Mouse (Mus musculus) liver, embryonic 11.5 days (tissue): ENCODE measurements around the gene Fanci. TPM values are rescaled to one million over a fixed set of nuclear protein-coding genes. Genes with fewer than 3 reads are reported as not detected.

Experiments
- ATAC-seq: fragments of 200-750 bp; cut with Nextera tagmentation; replicated peaks from 2 replicates; pipeline ENCODE4 v1.8.0; 2017; ENCODE audit warnings: moderate number of reproducible peaks, mild to moderate bottlenecking, moderate TSS enrichment, moderate library complexity; ENCODE audit not compliant: low FRiP score
- DNase-seq: peaks from one replicate; pipeline ENCODE4 v3.0.0-alpha.2; 2017; ENCODE audit warnings: low spot score
- H3K27ac ChIP-seq: fragments of 300-500 bp; sonication (generic); 2 replicates; pipeline ENCODE4 v1.5.1; 2014; ENCODE audit warnings: mild to moderate bottlenecking, low read depth, low read length, control low read depth
- H3K27me3 ChIP-seq: fragments of 300-500 bp; sonication (generic); replicated peaks from 2 replicates; pipeline ENCODE4 v1.6.1; 2014; ENCODE audit warnings: low read length, mixed read lengths; ENCODE audit not compliant: control insufficient read depth, insufficient read depth
- H3K36me3 ChIP-seq: fragments of 300-500 bp; sonication (generic); 2 replicates; pipeline ENCODE4 v1.6.1; 2014; ENCODE audit warnings: mild to moderate bottlenecking, low read length, moderate library complexity, mixed read lengths; ENCODE audit not compliant: control insufficient read depth, insufficient read depth
- H3K4me1 ChIP-seq: fragments of 300-500 bp; sonication (generic); replicated peaks from 2 replicates; pipeline ENCODE4 v1.6.1; 2014; ENCODE audit warnings: low read length, mixed read lengths; ENCODE audit not compliant: control insufficient read depth, insufficient read depth
- H3K4me2 ChIP-seq: fragments of 300-500 bp; sonication (generic); 2 replicates; pipeline ENCODE4 v1.6.1; 2014; ENCODE audit warnings: mild to moderate bottlenecking, control low read depth, moderate library complexity
- H3K4me3 ChIP-seq: fragments of 300-500 bp; sonication (generic); 2 replicates; pipeline ENCODE4 v1.5.1; 2014; ENCODE audit warnings: low read depth, low read length, control low read depth
- H3K9ac ChIP-seq: fragments of 300-500 bp; sonication (generic); 2 replicates; pipeline ENCODE4 v1.6.1; 2014; ENCODE audit warnings: low read depth, low read length, control low read depth
- H3K9me3 ChIP-seq: fragments of 300-500 bp; sonication (generic); 2 replicates; pipeline ENCODE4 v1.6.1; 2016; ENCODE audit warnings: low read length, inconsistent platforms, mixed read lengths; ENCODE audit not compliant: control insufficient read depth
- WGBS: fragments of 180-500 bp; shearing (Covaris S2); extraction: QIAGEN DNeasy Blood & Tissue Kit; methylation state at CpG from one replicate; pipeline ENCODE4 v1.1.7; 2014; 5-methylcytosine and 5-hydroxymethylcytosine counted together
- polyA plus RNA-seq: library from polyadenylated mRNA; unstranded; fragments of >200 nt; fragmentation: Nextera tagmentation; extraction: Ambion mirVana; gene quantifications from 2 replicates; pipeline ENCODE4 v1.2.1, GENCODE M21; 2014

The Fanci gene
- polyA plus RNA-seq, 1 experiment from 2014 or later = 17.2 TPM

- H3K36me3 ChIP-seq = peaks cover 43% of the 10 kb centered on the region
- peak overlapping the region; percentile 34 for H3K4me2 ChIP-seq
- H3K9me3 ChIP-seq = no peaks in the 10 kb centered on the region
- no peak overlapping the region for H3K9ac ChIP-seq
- no peak for ATAC-seq
- H3K4me3 ChIP-seq = no peak overlapping the region
- no peaks in the 10 kb centered on the region for H3K27me3 ChIP-seq
- no peak overlapping the region for H3K27ac ChIP-seq
- DNase-seq = no peak
- 73% methylated on average over 11 of the region's 11 CpGs for WGBS
- peaks cover 27% of the 10 kb centered on the region for H3K4me1 ChIP-seq
Measured at GRCm38 (mm10) chr7:79463376-79464077, 71.8 kb downstream of the Fanci start.

DNA sequence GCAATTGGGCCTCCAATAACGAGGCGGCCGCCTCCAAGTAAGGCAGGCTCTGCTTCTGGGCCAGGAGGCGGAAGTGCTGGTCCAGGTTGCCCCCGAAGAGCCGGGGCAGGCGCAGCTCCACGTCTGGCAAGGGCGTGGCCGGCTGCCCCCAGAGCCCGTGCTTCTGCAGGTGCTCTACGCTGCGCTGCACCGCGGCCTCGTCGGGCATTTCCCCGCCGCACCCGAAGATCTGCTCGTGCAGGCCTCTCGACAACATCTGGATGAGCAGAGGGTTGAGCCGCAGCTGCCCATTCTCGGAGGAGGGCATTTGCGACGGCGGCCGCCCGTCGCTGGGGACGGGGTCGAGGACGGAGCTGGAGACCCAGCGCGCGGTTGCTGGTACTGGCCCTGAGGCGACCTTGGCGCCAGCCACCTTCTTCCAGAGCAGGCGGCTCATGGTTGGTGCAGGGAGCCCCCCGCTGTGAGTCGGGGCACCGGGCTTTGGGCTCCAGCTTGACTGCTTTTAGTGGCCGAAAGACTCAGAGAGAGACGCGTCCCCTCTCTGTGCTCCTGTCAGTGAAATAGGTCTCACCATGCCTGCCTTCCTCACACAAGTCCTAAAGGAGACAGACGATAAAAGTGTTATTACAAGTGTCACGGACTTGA lies 73.2 kb downstream of the Fanci start:
- 0 out of 2 replicates have a peak overlapping the region, but pooled peaks have one; percentile 80 for H3K27ac ChIP-seq
- 7% methylated on average over 47 of the region's 47 CpGs for WGBS
- peak overlapping the region; percentile 88 for H3K4me3 ChIP-seq
- H3K9me3 ChIP-seq = no peaks in the 10 kb centered on the region
- peak overlapping the region; percentile 100 for H3K4me2 ChIP-seq
- peaks cover 30% of the 10 kb centered on the region for H3K36me3 ChIP-seq
- H3K27me3 ChIP-seq = no peaks in the 10 kb centered on the region
- peaks cover 38% of the 10 kb centered on the region for H3K4me1 ChIP-seq
- peak overlapping the region; percentile 90 for H3K9ac ChIP-seq
- ATAC-seq (no peak), DNase-seq (peak; percentile 48)

DNA sequence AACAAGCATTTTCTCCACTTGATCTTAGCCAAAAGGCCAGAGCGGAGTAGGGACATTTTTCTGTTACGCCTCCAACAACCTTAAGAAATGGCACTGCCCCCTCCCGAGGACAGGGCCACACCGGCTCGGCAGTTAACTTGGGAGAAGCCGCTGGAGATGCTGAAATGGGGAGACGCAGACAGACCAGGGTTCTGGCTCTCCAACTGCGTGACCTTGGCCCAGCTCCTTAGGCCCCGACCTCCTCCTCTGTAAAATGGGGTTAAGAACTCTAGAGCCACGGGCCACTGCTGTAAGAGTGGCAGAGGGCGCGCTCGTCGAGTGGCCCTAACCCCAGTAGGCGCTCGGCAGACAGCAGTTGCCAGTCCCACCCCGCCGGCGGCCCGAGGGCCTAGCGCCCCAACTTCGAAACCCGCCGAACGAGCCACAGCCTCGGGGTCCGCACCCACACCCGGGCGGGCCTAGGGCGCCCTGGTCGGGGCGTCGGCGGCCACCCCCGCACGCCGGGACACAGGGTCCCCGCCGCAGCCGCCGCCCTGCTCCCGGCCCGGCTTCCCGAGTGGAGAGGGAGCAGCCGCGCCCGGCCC lies 73.8 kb downstream of the Fanci start:
- no peaks in the 10 kb centered on the region for H3K27me3 ChIP-seq
- peak overlapping the region; percentile 90 for H3K9ac ChIP-seq
- H3K9me3 ChIP-seq = no peaks in the 10 kb centered on the region
- peak overlapping the region; percentile 80 for H3K27ac ChIP-seq
- peaks cover 38% of the 10 kb centered on the region for H3K4me1 ChIP-seq
- WGBS = under 1% methylated on average over 44 of the region's 47 CpGs
- H3K36me3 ChIP-seq = peaks cover 25% of the 10 kb centered on the region
- peak; percentile 79 for DNase-seq
- peak overlapping the region; percentile 88 for H3K4me3 ChIP-seq
- peak overlapping the region; percentile 100 for H3K4me2 ChIP-seq
- peak; percentile 64 for ATAC-seq

GRCm38 (mm10) chr7:79466053-79466901 lies 74.5 kb downstream of the Fanci start, which contains the start of gene Polg:
Gene Polg (minus strand): TSS chr7:79466362.
- ATAC-seq (peak; percentile 94), DNase-seq (peak; percentile 100)
- under 1% methylated on average over 76 of the region's 76 CpGs for WGBS
- peak within 1 kb of the TSS; percentile 90 for H3K9ac ChIP-seq
- peak within 1 kb of the TSS; percentile 100 for H3K4me2 ChIP-seq
- peak within 1 kb of the TSS; percentile 88 for H3K4me3 ChIP-seq
- peaks cover 38% of the 10 kb centered on the region for H3K4me1 ChIP-seq
- H3K36me3 ChIP-seq = peaks cover 18% of the 10 kb centered on the region
- no peaks in the 10 kb centered on the region for H3K27me3 ChIP-seq
- H3K27ac ChIP-seq = peak within 1 kb of the TSS; percentile 80
- H3K9me3 ChIP-seq = no peaks in the 10 kb centered on the region

DNA sequence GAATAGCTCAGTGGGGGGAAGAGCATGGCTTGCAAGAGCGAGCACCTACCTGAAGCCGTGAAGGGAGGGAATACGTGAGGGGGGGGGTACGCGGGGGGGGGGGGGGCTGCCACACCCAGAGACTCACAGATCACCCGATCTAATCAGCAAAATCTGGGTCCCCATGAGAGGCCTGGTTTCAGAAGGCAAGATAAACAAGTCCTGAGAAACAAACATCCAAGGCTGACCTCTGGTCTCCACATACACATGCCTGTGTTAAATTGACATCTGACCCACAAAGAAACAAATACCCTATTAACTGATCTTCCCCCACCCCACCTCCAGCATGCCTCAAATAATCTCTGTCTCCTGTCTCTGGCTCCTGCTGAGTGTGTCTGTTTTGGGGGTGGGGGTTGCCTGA lies 76.2 kb downstream of the Fanci start:
- H3K4me1 ChIP-seq = peaks cover 38% of the 10 kb centered on the region

DNA sequence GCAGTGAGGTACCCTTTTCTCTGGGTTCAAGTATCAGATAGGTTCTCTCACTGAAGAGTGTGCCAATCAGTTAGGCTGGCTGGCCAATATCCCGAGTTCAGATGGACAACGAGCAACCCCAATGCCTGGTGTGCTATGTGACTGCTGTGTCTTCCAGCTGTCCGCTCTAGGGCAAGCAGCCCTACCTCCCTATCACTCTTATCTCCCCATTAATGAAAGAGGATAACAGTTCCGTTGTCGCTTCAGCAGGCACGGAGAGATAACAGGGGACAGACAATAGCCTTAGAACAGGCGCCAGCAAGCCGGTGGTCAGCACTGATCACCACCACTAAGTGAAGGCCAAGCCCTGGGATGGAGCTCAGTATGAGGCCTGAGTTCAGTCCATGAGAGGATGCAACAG lies 77.3 kb downstream of the Fanci start:
- Histone ChIP-seq H3K36me3 (peaks cover 3% of the 10 kb centered on the region; the same call in 1 of the 2 replicates), H3K4me2 (peak overlapping the region; percentile 33), H3K4me1 (peaks cover 30% of the 10 kb centered on the region), H3K4me3 (no peak overlapping the region), H3K9ac (no peak overlapping the region), H3K27me3 (no peaks in the 10 kb centered on the region), H3K27ac (no peak overlapping the region), H3K9me3 (no peaks in the 10 kb centered on the region)
- ATAC-seq = no peak
- no peak for DNase-seq
- whole genome bisulfite sequencing = 8% methylated on average over 8 of the region's 8 CpGs

More for the DNA sequence above, 76.2 kb downstream of the Fanci start:
- H3K9me3 ChIP-seq = no peaks in the 10 kb centered on the region
- peaks cover 7% of the 10 kb centered on the region for H3K36me3 ChIP-seq
- H3K27me3 ChIP-seq = no peaks in the 10 kb centered on the region
- H3K4me3 ChIP-seq = no peak overlapping the region
- DNase-seq = no peak
- no peak overlapping the region for H3K9ac ChIP-seq
- ATAC-seq = no peak
- 25% methylated on average over 2 of the region's 6 CpGs for WGBS
- peak overlapping the region; percentile 100 for H3K4me2 ChIP-seq
- no peak overlapping the region for H3K27ac ChIP-seq

- Histone ChIP-seq H3K36me3 (no peaks in the 10 kb centered on the region), H3K4me1 (peaks cover 23% of the 10 kb centered on the region), H3K27ac (no peak overlapping the region), H3K27me3 (no peaks in the 10 kb centered on the region), H3K4me2 (no peak overlapping the region), H3K9me3 (no peaks in the 10 kb centered on the region), H3K4me3 (no peak overlapping the region), H3K9ac (no peak overlapping the region)
- ATAC-seq = no peak
- no peak for DNase-seq
- WGBS = 21% methylated on average over 5 of the region's 5 CpGs
Measured at GRCm38 (mm10) chr7:79469766-79470165, 78.0 kb downstream of the Fanci start.

- no peak overlapping the region for H3K9ac ChIP-seq
- H3K4me3 ChIP-seq = no peak overlapping the region
- peaks cover 19% of the 10 kb centered on the region for H3K4me1 ChIP-seq
- H3K4me2 ChIP-seq = no peak overlapping the region
- H3K36me3 ChIP-seq = no peaks in the 10 kb centered on the region
- no peak for DNase-seq
- H3K27me3 ChIP-seq = no peaks in the 10 kb centered on the region
- no peaks in the 10 kb centered on the region for H3K9me3 ChIP-seq
- 51% methylated on average over 3 of the region's 3 CpGs for WGBS
- H3K27ac ChIP-seq = no peak overlapping the region
- no peak for ATAC-seq
Measured at GRCm38 (mm10) chr7:79470718-79471117, 79.0 kb downstream of the Fanci start.
